Mouse (Mus musculus): Measurements from ENCODE around the gene Rpl13a.

DNA sequence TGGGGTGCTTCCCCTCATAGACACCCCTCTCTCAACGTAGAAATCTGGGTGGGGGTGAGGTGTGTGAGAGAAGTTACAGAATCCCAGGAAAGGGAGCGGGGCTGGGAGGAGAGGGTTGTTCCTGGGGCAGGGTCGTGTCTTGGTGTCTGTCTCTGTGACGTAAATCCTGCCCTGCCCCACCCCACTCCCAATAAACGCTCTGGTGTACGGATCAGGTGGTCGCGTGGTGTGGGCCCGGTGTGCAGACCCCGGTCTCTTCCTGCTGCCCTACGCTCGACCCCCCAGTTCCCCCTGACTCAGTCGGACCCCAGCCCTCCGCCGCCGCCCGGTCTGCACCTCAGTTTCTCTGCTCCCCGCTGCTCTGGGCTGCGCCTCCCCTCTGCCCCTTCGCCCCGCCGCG lies 47.4 kb upstream of the Rpl13a start:
- TF ChIP-seq CTCF (conservative IDR thresholded peaks at IDR 0.05; ENCODE audit: low read length) (no peak), POU5F1 (IDR thresholded peaks at IDR 0.05; ENCODE audit: borderline replicate concordance, low read length) (no peak), NANOG (IDR thresholded peaks at IDR 0.05; ENCODE audit: borderline replicate concordance, low read length) (no peak)
